Comparison of ENCODE assay signal across 13 mouse cellular contexts in the genomic region with DNA sequence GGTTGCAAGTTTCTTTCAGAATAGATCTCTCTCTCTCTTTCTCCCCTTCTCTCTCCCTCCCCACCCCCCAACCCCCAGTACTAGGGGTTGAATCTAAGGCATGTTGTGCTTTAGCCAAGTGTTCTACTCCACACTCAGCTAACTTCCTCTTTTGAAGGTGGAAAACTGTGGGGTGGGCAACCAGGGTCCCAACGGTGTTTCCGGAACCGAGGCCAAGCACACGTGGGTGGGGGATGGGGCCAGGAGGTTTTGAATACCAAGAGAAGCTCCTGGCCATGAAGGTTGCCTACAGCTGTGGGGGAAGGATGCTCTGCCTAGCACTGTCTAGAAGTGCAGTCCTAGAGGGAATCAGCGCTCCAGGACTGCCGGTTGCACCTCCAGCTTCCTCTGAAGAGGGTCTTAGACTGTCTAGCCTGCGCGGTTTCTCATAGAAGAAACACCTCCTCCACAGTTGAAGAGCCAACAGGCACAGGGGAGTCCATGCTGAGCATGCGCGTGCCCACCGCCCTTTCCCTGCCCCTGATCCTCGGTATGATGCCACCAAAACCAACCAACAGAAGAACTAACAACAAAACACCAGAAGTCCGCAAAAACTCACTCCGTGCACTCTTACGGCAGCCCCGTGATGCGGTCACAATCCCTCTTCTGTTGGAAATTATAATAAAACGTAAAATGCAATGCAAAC. TPM values are rescaled to one million over a fixed set of nuclear protein-coding genes. Genes with fewer than 3 reads are reported as not detected.
A peak's percentile ranks its signal among the peaks of the same experiment; 100 is the strongest.
DNase-seq lines count a peak whose midpoint lies in the region; ATAC-seq and TF ChIP-seq lines count a peak whose summit lies in the region.
"Had no signal": no experiment of that assay in that cellular context is flagged by ENCODE, and none has a peak within 500 bp of the region (broad histone marks: within the 10 kb centered on the region; RNA-seq: fewer than 3 reads in every experiment).

No protein-coding gene starts in this region.

- peaks cover 61% of the 10 kb centered on the region for H3K4me1 ChIP-seq in G1E (ENCODE audit: insufficient read depth, low read depth, low read length)
- peaks cover 39% of the 10 kb centered on the region for H3K4me1 ChIP-seq in megakaryocyte, embryonic 14.5 days
- no peaks in the 10 kb centered on the region for H3K4me1 ChIP-seq in forebrain, embryonic 16.5 days (replicated peaks; ENCODE audit: control insufficient read depth, insufficient read depth, low read length)
- H3K4me1 ChIP-seq in hindbrain, embryonic 12.5 days, result no peaks in the 10 kb centered on the region
- H3K4me1 ChIP-seq: neural tube, embryonic 13.5 days had no signal

- no peak overlapping the region for H3K27ac ChIP-seq in forebrain, embryonic 16.5 days (ENCODE audit: low read length)
- H3K27ac ChIP-seq in hindbrain, embryonic 12.5 days, result no peak overlapping the region
- H3K27ac ChIP-seq: heart, adult 2 months; hindbrain, postnatal 0 days; neural tube, embryonic 13.5 days had no signal

- 0 out of 2 replicates have a peak, but pooled peaks have one; percentile 5 for ATAC-seq in G1E (ENCODE audit: extremely low read depth, insufficient number of reproducible peaks, low FRiP score, poor library complexity, severe bottlenecking)
- ATAC-seq in hematopoietic stem cell, adult 5-6 weeks (replicated peaks in 1 of 2; ENCODE audit: insufficient read depth in 1 of 2, low FRiP score in 2 of 2, low TSS enrichment in 1 of 2, low read depth in 1 of 2, poor library complexity in 2 of 2, severe bottlenecking in 2 of 2), result peak; percentile 36 to 65; a peak in 3 of 4 replicates
- ATAC-seq in forebrain, embryonic 16.5 days, result no peak
- no peak for ATAC-seq in hindbrain, embryonic 12.5 days (ENCODE audit: low FRiP score)
- ATAC-seq: hindbrain, postnatal 0 days had no signal

- H3K27me3 ChIP-seq in G1E (ENCODE audit: insufficient read depth, low read length), result peaks cover 17% of the 10 kb centered on the region
- H3K27me3 ChIP-seq in megakaryocyte, embryonic 14.5 days (replicated peaks), result no peaks in the 10 kb centered on the region
- H3K27me3 ChIP-seq in forebrain, embryonic 16.5 days (replicated peaks; ENCODE audit: control insufficient read depth, insufficient read depth, low read length), result no peaks in the 10 kb centered on the region
- H3K27me3 ChIP-seq in hindbrain, embryonic 12.5 days, result no peaks in the 10 kb centered on the region
- H3K27me3 ChIP-seq: neural tube, embryonic 13.5 days had no signal

- no peak overlapping the region for H3K4me2 ChIP-seq in forebrain, embryonic 16.5 days (ENCODE audit: low read length)
- no peak overlapping the region for H3K4me2 ChIP-seq in hindbrain, embryonic 12.5 days (replicated peaks)
- H3K4me2 ChIP-seq: neural tube, embryonic 13.5 days had no signal

- H3K36me3 ChIP-seq in G1E (replicated peaks), result no peaks in the 10 kb centered on the region
- H3K36me3 ChIP-seq in megakaryocyte, embryonic 14.5 days (replicated peaks; ENCODE audit: low read length), result no peaks in the 10 kb centered on the region
- no peaks in the 10 kb centered on the region for H3K36me3 ChIP-seq in forebrain, embryonic 16.5 days (ENCODE audit: control insufficient read depth, insufficient read depth)
- H3K36me3 ChIP-seq in hindbrain, embryonic 12.5 days, result no peaks in the 10 kb centered on the region
- H3K36me3 ChIP-seq: neural tube, embryonic 13.5 days had no signal

- peak overlapping the region; percentile 57; the same call in 1 of the 2 replicates for H3K4me3 ChIP-seq in G1E (ENCODE audit: low read depth, low read length)
- peak overlapping the region; percentile 62 for H3K4me3 ChIP-seq in megakaryocyte, embryonic 14.5 days (replicated peaks)
- H3K4me3 ChIP-seq in forebrain, embryonic 16.5 days (replicated peaks; ENCODE audit: low read length), result no peak overlapping the region
- no peak overlapping the region for H3K4me3 ChIP-seq in hindbrain, embryonic 12.5 days
- H3K4me3 ChIP-seq: heart, adult 2 months; neural tube, embryonic 13.5 days had no signal

- no peak for DNase-seq in G1E (ENCODE audit: low spot score)
- DNase-seq in thymus, postnatal 0 days (ENCODE audit: low spot score), result peak; percentile 53
- no peak for DNase-seq in lung, postnatal 14 days
- DNase-seq: cerebellum, adult 9-11 months; lung, postnatal 10 days had no signal

- TF ChIP-seq CTCF in G1E (IDR thresholded peaks at IDR 0.05; ENCODE audit: low read depth, low read length), result no peak

- WGBS in forebrain, embryonic 16.5 days, result 81% methylated on average over 18 of the region's 18 CpGs
- 81% methylated on average over 18 of the region's 18 CpGs for WGBS in hindbrain, embryonic 12.5 days

- H3K9ac ChIP-seq in forebrain, embryonic 16.5 days (replicated peaks; ENCODE audit: low read depth, low read length), result no peak overlapping the region
- H3K9ac ChIP-seq in hindbrain, embryonic 12.5 days, result no peak overlapping the region
- H3K9ac ChIP-seq: neural tube, embryonic 13.5 days had no signal

- H3K9me3 ChIP-seq in G1E (replicated peaks), result no peaks in the 10 kb centered on the region
- H3K9me3 ChIP-seq in megakaryocyte, embryonic 14.5 days, result no peaks in the 10 kb centered on the region
- no peaks in the 10 kb centered on the region for H3K9me3 ChIP-seq in forebrain, embryonic 16.5 days (ENCODE audit: control insufficient read depth, low read length)
- H3K9me3 ChIP-seq in hindbrain, embryonic 12.5 days (replicated peaks), result no peaks in the 10 kb centered on the region
- H3K9me3 ChIP-seq: neural tube, embryonic 13.5 days had no signal

RNA-seq across cellular contexts. Expression of a gene that starts 2.7 kb away (rescaled TPM):
- total RNA-seq in G1E (2014; fragmentation: Nextera tagmentation) (3.6 and 8.9 TPM in 2 replicates), G1E (2017) (2.7 and 5.9 TPM in 2 replicates)
- 0.36 and 0.56 TPM in 2 replicates for polyA plus RNA-seq in G1E (2012)
- total RNA-seq in hematopoietic stem cell, adult 5-6 weeks (2017), result 739 and 944 TPM in 2 replicates
- 6.4 TPM in 1 of 2 replicates, not detected in the other for polyA plus RNA-seq in megakaryocyte, embryonic 14.5 days (2012; ENCODE audit: insufficient read depth, low replicate concordance)
- polyA plus RNA-seq in thymus, postnatal 0 days (2015; fragmentation: Nextera tagmentation; extraction: Ambion mirVana), result 218 and 221 TPM in 2 replicates
- polyA plus RNA-seq in forebrain, embryonic 16.5 days (2015; fragmentation: Nextera tagmentation; extraction: Ambion mirVana), result 0.41 TPM in 1 of 2 replicates, not detected in the other
- polyA plus RNA-seq in hindbrain, embryonic 12.5 days (2016; fragmentation: Nextera tagmentation; extraction: Ambion mirVana), result 1.8 and 3.0 TPM in 2 replicates
- total RNA-seq: layer of hippocampus, postnatal 25 days had no signal

RNA-seq across cellular contexts. Expression of a gene that starts 51.3 kb away (rescaled TPM):
- 76.7 and 84.4 TPM in 2 replicates for total RNA-seq in G1E (2014; fragmentation: Nextera tagmentation)
- 120 and 129 TPM in 2 replicates for total RNA-seq in G1E (2017)
- 4.9 and 11.9 TPM in 2 replicates for polyA plus RNA-seq in G1E (2012)
- 117 and 166 TPM in 2 replicates for total RNA-seq in hematopoietic stem cell, adult 5-6 weeks (2017)
- polyA plus RNA-seq in megakaryocyte, embryonic 14.5 days (2012; ENCODE audit: insufficient read depth, low replicate concordance), result 2.9 and 14.4 TPM in 2 replicates
- 132 and 133 TPM in 2 replicates for polyA plus RNA-seq in thymus, postnatal 0 days (2015; fragmentation: Nextera tagmentation; extraction: Ambion mirVana)
- polyA plus RNA-seq in forebrain, embryonic 16.5 days (2015; fragmentation: Nextera tagmentation; extraction: Ambion mirVana), result 191 and 196 TPM in 2 replicates
- polyA plus RNA-seq in hindbrain, embryonic 12.5 days (2016; fragmentation: Nextera tagmentation; extraction: Ambion mirVana), result 185 and 195 TPM in 2 replicates

Comparison
In these comparisons a context has a peak if more than half of its experiments do, and no peak if none do; other contexts are left out.
1. ATAC-seq: peak in G1E (single experiment) and hematopoietic stem cell, adult 5-6 weeks (2 of 2); none in forebrain, embryonic 16.5 days (single experiment) and hindbrain, embryonic 12.5 days (single experiment).
2. H3K4me3 ChIP-seq: peak in G1E (single experiment) and megakaryocyte, embryonic 14.5 days (single experiment); none in forebrain, embryonic 16.5 days (single experiment) and hindbrain, embryonic 12.5 days (single experiment).
3. RNA of a gene that starts 2.7 kb away (polyA plus RNA-seq): 218 to 221 TPM in thymus, postnatal 0 days; 6.4 TPM in megakaryocyte, embryonic 14.5 days, 1.8 to 3.0 TPM in hindbrain, embryonic 12.5 days, 0.41 TPM in forebrain, embryonic 16.5 days and 0.36 to 0.56 TPM in G1E; every median in the first group is over 10 times any median in the second.